Mouse (Mus musculus): ENCODE measurements at regions not wholly inside any gene's neighbourhood (a gene's known extent, or its start where the extent isn't known, plus 50 kb on each side); places are given as distances from the start of the nearest gene placed in this dataset.

DNA sequence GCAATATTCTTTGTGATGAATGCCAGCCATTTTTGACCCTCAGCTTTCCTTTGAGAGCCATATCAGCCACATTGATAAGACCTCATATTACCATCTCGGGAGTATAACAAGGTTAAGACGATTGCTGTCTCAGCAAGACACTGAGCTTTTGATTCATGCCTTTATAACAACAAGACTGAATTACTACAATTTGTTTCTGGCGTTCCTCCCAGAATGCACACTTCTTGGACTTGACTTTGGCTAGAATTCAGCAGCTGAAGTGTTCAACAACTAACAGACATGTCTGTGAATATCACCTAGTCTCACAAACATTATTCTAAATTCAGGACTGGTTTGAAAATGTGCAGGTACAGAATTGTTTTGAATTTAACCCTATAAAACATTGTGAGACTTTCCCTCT lies 324.5 kb downstream of the Dnajb9 start:
- DNase-seq (ENCODE audit: low spot score) (no peak), ATAC-seq (replicated peaks; ENCODE audit: low FRiP score, low TSS enrichment, low read depth) (no peak)
- WGBS = 54% methylated on average over 3 of the region's 3 CpGs

DNA sequence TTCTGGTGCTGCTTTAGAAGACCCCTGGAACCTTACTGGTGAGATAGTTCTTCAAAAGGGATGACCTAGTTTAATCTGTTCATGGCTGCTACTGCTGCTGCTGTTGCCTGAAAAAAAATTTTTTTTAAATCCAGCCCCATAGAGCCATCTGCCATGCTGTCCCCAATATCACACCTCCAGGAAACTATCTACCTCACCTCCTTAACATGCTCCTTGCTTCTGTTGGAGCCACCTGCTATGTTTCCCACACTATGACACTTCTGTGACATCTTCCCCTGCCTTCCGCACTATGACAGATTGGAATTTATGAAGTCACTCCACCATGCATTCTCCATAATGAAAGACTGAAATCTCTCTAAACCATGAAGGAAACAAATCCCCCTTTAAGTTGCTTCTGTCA lies 349.6 kb downstream of the Dnajb9 start:
- DNase-seq (ENCODE audit: low spot score) (no peak), ATAC-seq (replicated peaks; ENCODE audit: low FRiP score, low TSS enrichment, low read depth) (no peak)
- Histone ChIP-seq H3K27ac (ENCODE audit: low read depth) (no peak overlapping the region), H3K4me2 (ENCODE audit: low read length) (no peak overlapping the region), H3K9ac (ENCODE audit: low read length) (no peak overlapping the region), H3K9me3 (ENCODE audit: control insufficient read depth, low read length) (no peaks in the 10 kb centered on the region), H3K36me3 (ENCODE audit: control insufficient read depth, insufficient read depth, low read length) (no peaks in the 10 kb centered on the region), H3K4me1 (replicated peaks; ENCODE audit: control insufficient read depth, insufficient read depth, low read length) (no peaks in the 10 kb centered on the region), H3K27me3 (replicated peaks; ENCODE audit: control insufficient read depth, insufficient read depth, low read length) (no peaks in the 10 kb centered on the region), H3K4me3 (ENCODE audit: low read depth, low read length) (no peak overlapping the region)
- 92% methylated on average over 1 of the region's 1 CpGs for WGBS

More for the DNA sequence above, 324.5 kb downstream of the Dnajb9 start:
- H3K9me3 ChIP-seq (ENCODE audit: control insufficient read depth, low read length) = no peaks in the 10 kb centered on the region
- no peaks in the 10 kb centered on the region for H3K4me1 ChIP-seq (replicated peaks; ENCODE audit: control insufficient read depth, insufficient read depth, low read length)
- no peak overlapping the region for H3K27ac ChIP-seq (ENCODE audit: low read depth)
- no peaks in the 10 kb centered on the region for H3K36me3 ChIP-seq (ENCODE audit: control insufficient read depth, insufficient read depth, low read length)
- no peak overlapping the region for H3K9ac ChIP-seq (ENCODE audit: low read length)
- no peak overlapping the region for H3K4me3 ChIP-seq (ENCODE audit: low read depth, low read length)
- H3K27me3 ChIP-seq (replicated peaks; ENCODE audit: control insufficient read depth, insufficient read depth, low read length) = no peaks in the 10 kb centered on the region
- H3K4me2 ChIP-seq (ENCODE audit: low read length) = no peak overlapping the region

DNA sequence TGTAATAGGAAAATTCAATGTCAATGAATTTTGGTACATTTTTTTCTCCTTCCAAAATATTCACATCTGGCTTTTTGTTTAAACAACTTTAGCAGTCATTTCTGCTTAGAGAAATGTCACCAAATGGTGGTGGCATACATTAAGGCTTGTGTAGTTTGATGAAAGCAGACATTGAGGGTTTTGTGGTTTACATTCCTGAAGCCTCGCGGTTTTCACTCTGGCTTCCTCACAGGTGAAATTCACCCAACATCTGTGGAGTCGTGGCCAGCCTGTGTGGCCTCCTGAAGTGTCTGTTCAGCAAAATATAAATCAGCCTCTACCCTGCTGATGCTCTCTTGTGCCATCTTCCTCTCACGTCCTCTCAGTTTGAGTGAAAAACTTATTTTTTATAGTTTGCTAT lies 353.8 kb downstream of the Dnajb9 start:
- Histone ChIP-seq H3K9me3 (ENCODE audit: control insufficient read depth, low read length) (no peaks in the 10 kb centered on the region), H3K27me3 (replicated peaks; ENCODE audit: control insufficient read depth, insufficient read depth, low read length) (no peaks in the 10 kb centered on the region), H3K36me3 (ENCODE audit: control insufficient read depth, insufficient read depth, low read length) (no peaks in the 10 kb centered on the region), H3K9ac (ENCODE audit: low read length) (no peak overlapping the region), H3K4me3 (ENCODE audit: low read depth, low read length) (no peak overlapping the region), H3K4me2 (ENCODE audit: low read length) (no peak overlapping the region), H3K27ac (ENCODE audit: low read depth) (no peak overlapping the region), H3K4me1 (replicated peaks; ENCODE audit: control insufficient read depth, insufficient read depth, low read length) (no peaks in the 10 kb centered on the region)
- WGBS = 31% methylated on average over 4 of the region's 4 CpGs
- no peak for DNase-seq (ENCODE audit: low spot score)
- no peak for ATAC-seq (replicated peaks; ENCODE audit: low FRiP score, low TSS enrichment, low read depth)

DNA sequence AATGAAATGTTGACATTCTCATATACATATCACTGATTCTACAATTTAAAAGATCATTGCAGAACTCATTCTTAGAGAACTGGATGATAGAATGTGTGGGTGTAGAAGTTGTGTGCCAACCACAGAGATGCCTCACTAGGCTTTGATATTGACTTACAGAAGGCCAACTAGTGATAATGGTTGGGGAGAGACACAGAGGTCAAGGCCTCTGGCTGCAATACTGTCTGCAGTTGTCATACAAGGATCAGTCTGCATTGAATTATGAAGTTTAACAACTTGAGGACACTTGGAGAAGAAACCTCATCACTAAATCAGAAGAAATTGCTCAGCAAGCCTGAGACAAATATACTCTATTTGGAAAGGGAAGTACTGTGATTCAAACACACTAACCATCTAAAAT lies 357.9 kb downstream of the Dnajb9 start:
- no peak overlapping the region for H3K9ac ChIP-seq (ENCODE audit: low read length)
- H3K4me2 ChIP-seq (ENCODE audit: low read length) = no peak overlapping the region
- DNase-seq (ENCODE audit: low spot score) (no peak), ATAC-seq (replicated peaks; ENCODE audit: low FRiP score, low TSS enrichment, low read depth) (no peak)
- H3K9me3 ChIP-seq (ENCODE audit: control insufficient read depth, low read length) = no peaks in the 10 kb centered on the region
- no peak overlapping the region for H3K4me3 ChIP-seq (ENCODE audit: low read depth, low read length)
- no peaks in the 10 kb centered on the region for H3K4me1 ChIP-seq (replicated peaks; ENCODE audit: control insufficient read depth, insufficient read depth, low read length)
- H3K27me3 ChIP-seq (replicated peaks; ENCODE audit: control insufficient read depth, insufficient read depth, low read length) = no peaks in the 10 kb centered on the region
- no peak overlapping the region for H3K27ac ChIP-seq (ENCODE audit: low read depth)
- no peaks in the 10 kb centered on the region for H3K36me3 ChIP-seq (ENCODE audit: control insufficient read depth, insufficient read depth, low read length)

DNA sequence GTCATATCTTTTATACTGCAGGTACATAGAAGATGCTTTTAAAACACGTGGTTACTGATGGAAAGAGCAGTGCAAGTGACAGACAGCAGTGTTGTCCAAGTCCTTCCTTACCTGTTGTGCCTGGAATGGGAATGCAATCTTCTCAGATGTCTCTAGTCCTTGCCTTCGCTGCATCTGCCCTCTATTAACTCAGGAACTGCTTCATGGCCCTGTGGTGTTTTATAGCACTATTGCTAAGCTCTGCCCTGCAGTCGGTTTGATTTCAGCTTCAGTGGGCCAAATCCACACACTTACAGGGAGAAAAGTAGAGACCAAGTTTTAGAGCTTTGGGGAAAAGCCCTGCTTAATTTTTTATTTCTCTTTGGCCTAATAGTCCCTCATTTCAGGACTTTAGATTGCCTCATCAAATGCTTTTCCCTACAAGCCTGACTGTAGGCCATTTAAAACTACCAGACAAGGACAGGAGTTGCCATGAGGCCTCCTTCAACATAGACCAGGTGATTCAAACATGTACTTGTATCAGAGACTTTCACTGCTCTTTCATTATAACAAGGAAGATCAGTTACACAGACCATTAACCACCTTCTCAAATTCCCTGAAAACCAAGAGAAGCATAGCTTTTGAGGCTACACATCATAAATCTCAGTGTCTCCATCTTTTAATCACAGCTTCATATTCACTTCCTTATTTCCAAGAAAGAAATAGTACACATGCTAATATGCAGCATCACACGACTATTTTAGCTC lies 358.7 kb downstream of the Dnajb9 start:
- H3K4me3 ChIP-seq (ENCODE audit: low read depth, low read length) = no peak overlapping the region
- H3K4me1 ChIP-seq (replicated peaks; ENCODE audit: control insufficient read depth, insufficient read depth, low read length) = no peaks in the 10 kb centered on the region
- H3K9ac ChIP-seq (ENCODE audit: low read length) = no peak overlapping the region
- no peaks in the 10 kb centered on the region for H3K9me3 ChIP-seq (ENCODE audit: control insufficient read depth, low read length)
- no peaks in the 10 kb centered on the region for H3K27me3 ChIP-seq (replicated peaks; ENCODE audit: control insufficient read depth, insufficient read depth, low read length)
- DNase-seq (ENCODE audit: low spot score) (no peak), ATAC-seq (replicated peaks; ENCODE audit: low FRiP score, low TSS enrichment, low read depth) (no peak)
- H3K36me3 ChIP-seq (ENCODE audit: control insufficient read depth, insufficient read depth, low read length) = no peaks in the 10 kb centered on the region
- WGBS = 60% methylated on average over 4 of the region's 4 CpGs
- no peak overlapping the region for H3K4me2 ChIP-seq (ENCODE audit: low read length)
- H3K27ac ChIP-seq (ENCODE audit: low read depth) = no peak overlapping the region

DNA sequence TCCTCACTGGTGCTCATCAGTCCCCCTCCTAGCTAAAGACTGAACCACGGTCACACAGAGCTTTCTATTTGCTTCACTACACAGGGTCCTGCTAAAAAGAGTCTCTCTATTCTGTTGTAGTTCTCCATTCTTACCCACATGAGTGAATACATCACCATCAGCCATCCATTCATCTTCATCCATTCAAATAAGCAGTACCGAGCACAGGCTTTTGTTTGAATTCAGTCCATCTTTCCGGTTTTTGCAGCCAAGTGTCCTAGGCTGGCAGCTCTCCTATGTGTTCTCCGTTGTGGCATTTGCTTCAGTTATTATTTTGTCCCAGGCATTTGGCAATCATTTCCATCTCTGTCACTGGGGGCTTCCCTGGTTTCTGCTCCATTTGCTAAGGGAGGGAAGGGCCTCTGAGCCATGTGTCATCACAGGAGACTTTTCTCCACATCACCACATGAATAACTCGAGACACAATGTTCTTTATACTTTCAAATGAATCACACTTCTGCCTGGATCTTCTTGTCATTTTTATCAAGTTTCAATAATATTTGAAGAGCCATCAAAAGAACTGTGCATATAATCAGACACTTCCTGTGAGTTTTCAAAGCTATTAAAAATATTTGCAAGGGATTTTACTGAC lies 366.1 kb downstream of the Dnajb9 start:
- no peak overlapping the region for H3K4me3 ChIP-seq (ENCODE audit: low read depth, low read length)
- ATAC-seq (replicated peaks; ENCODE audit: low FRiP score, low TSS enrichment, low read depth) (no peak), DNase-seq (ENCODE audit: low spot score) (no peak)
- H3K9ac ChIP-seq (ENCODE audit: low read length) = no peak overlapping the region
- no peak overlapping the region for H3K4me2 ChIP-seq (ENCODE audit: low read length)
- H3K27me3 ChIP-seq (replicated peaks; ENCODE audit: control insufficient read depth, insufficient read depth, low read length) = no peaks in the 10 kb centered on the region
- WGBS = 60% methylated on average over 5 of the region's 5 CpGs
- no peaks in the 10 kb centered on the region for H3K9me3 ChIP-seq (ENCODE audit: control insufficient read depth, low read length)
- H3K27ac ChIP-seq (ENCODE audit: low read depth) = no peak overlapping the region
- no peaks in the 10 kb centered on the region for H3K36me3 ChIP-seq (ENCODE audit: control insufficient read depth, insufficient read depth, low read length)
- no peaks in the 10 kb centered on the region for H3K4me1 ChIP-seq (replicated peaks; ENCODE audit: control insufficient read depth, insufficient read depth, low read length)

DNA sequence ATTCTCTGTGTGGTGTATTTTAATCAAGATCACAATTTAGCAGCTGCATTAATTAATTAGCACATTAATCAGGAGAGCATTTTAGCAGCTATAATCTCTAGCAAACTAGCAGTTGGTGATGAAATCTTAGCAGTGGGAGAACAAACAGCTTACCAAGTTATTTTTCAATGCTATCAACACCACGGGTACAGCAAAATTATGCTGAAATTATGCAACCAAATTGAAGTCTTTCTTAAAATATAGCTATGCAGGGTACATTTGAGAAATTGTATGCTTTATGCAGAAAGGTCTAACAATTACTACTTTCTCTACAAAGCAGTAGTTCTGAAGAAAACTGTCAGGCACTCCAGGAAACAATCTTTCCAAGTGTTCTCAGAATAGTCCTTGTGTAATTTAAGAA lies 378.1 kb downstream of the Dnajb9 start:
- H3K36me3 ChIP-seq (ENCODE audit: control insufficient read depth, insufficient read depth, low read length) = no peaks in the 10 kb centered on the region
- H3K9me3 ChIP-seq (ENCODE audit: control insufficient read depth, low read length) = no peaks in the 10 kb centered on the region
- H3K4me3 ChIP-seq (ENCODE audit: low read depth, low read length) = no peak overlapping the region
- H3K27me3 ChIP-seq (replicated peaks; ENCODE audit: control insufficient read depth, insufficient read depth, low read length) = no peaks in the 10 kb centered on the region
- no peak overlapping the region for H3K27ac ChIP-seq (ENCODE audit: low read depth)
- no peak for ATAC-seq (replicated peaks; ENCODE audit: low FRiP score, low TSS enrichment, low read depth)
- H3K9ac ChIP-seq (ENCODE audit: low read length) = no peak overlapping the region
- no peak for DNase-seq (ENCODE audit: low spot score)
- H3K4me1 ChIP-seq (replicated peaks; ENCODE audit: control insufficient read depth, insufficient read depth, low read length) = peaks cover 6% of the 10 kb centered on the region; the same call in 1 of the 2 replicates
- H3K4me2 ChIP-seq (ENCODE audit: low read length) = no peak overlapping the region
- WGBS = 74% methylated on average over 1 of the region's 1 CpGs

DNA sequence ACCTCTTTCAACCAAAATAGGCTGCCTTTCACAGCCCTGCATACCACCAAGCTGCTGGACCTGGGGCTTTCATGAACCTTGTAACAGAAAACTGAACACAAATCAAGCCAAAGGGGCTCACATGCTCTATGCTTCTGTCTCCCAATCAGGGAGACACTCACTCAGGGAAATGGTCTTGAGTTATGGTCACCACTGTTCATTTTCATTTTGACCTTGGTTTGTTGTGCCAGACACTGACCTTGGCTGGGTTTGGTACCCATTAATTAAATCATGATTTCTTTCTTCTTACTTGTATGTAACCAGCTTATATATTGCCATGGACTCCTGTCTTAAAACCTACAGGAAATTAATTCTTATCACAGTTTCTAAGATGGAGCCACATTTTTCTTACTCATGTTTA lies 381.5 kb downstream of the Dnajb9 start:
- Histone ChIP-seq H3K9ac (ENCODE audit: low read length) (no peak overlapping the region), H3K4me2 (ENCODE audit: low read length) (no peak overlapping the region), H3K4me1 (replicated peaks; ENCODE audit: control insufficient read depth, insufficient read depth, low read length) (peaks cover 6% of the 10 kb centered on the region; the same call in 1 of the 2 replicates), H3K27me3 (replicated peaks; ENCODE audit: control insufficient read depth, insufficient read depth, low read length) (no peaks in the 10 kb centered on the region), H3K9me3 (ENCODE audit: control insufficient read depth, low read length) (no peaks in the 10 kb centered on the region), H3K4me3 (ENCODE audit: low read depth, low read length) (no peak overlapping the region), H3K27ac (ENCODE audit: low read depth) (no peak overlapping the region), H3K36me3 (ENCODE audit: control insufficient read depth, insufficient read depth, low read length) (no peaks in the 10 kb centered on the region)
- ATAC-seq (replicated peaks; ENCODE audit: low FRiP score, low TSS enrichment, low read depth) (no peak), DNase-seq (ENCODE audit: low spot score) (no peak)

DNA sequence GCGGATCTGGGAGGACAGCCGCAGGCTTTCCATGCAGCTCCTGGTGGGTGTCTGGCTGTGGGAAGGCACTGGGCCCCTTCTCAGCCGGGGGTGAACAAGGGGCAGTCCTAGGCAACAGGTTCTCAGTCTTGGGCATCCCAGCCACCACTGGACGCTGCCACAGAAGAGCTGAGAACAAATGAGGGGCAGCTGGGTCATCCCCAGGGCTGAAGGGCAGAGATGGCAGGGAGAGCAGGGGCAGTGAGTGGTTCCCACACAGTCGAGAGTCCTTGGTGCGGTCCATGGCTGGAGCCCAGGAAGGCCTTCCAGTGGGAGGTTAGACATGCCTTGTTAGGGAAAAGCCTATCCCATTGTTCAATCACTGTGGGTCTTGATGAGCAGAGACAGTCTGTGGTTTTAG lies 382.2 kb downstream of the Dnajb9 start:
- H3K27ac ChIP-seq (ENCODE audit: low read depth) = peak overlapping the region; percentile 22; the same call in 1 of the 2 replicates
- ATAC-seq (replicated peaks; ENCODE audit: low FRiP score, low TSS enrichment, low read depth) = no peak
- 65% methylated on average over 6 of the region's 6 CpGs for WGBS

More for the DNA sequence above, 382.2 kb downstream of the Dnajb9 start:
- DNase-seq (ENCODE audit: low spot score) = no peak
- Histone ChIP-seq H3K9me3 (ENCODE audit: control insufficient read depth, low read length) (no peaks in the 10 kb centered on the region), H3K36me3 (ENCODE audit: control insufficient read depth, insufficient read depth, low read length) (no peaks in the 10 kb centered on the region), H3K27me3 (replicated peaks; ENCODE audit: control insufficient read depth, insufficient read depth, low read length) (no peaks in the 10 kb centered on the region), H3K4me3 (ENCODE audit: low read depth, low read length) (no peak overlapping the region), H3K9ac (ENCODE audit: low read length) (no peak overlapping the region), H3K4me2 (ENCODE audit: low read length) (no peak overlapping the region), H3K4me1 (replicated peaks; ENCODE audit: control insufficient read depth, insufficient read depth, low read length) (peaks cover 6% of the 10 kb centered on the region; the same call in 1 of the 2 replicates)
